Mouse (Mus musculus) CD4-positive, CD25-positive, alpha-beta regulatory T cell, adult 2 months (primary cell): Measurements from ENCODE around the gene Tmem200a.

Experiments
- DNase-seq: peaks from one replicate; pipeline ENCODE4 v3.0.0-alpha.2; 2012; ENCODE audit warnings: low read depth, low spot score

Tmem200a gene

GRCm38 (mm10) chr10:26078521-26079142 lies at the start of gene Tmem200a:
TSS of gene Tmem200a (minus strand) at chr10:26079052.
- peak; percentile 19 for DNase-seq

DNA sequence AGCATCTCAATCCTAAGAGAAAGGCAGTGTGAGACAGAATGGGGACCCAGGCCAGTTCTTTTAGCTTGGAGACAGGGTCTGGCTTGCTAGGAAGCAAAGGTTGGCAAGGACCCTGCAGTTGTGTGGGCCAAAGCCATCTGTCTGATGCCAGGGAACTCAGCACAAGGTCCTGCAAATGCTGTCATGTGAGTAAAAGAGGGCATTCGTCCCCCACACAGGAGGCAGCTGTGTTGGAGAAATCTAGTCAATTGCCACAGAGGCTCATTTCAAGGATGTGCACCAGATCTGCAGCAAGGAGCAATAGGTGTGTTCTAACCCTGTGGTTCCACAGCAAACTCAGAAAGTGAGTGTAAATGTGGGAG lies 41.0 kb upstream of the Tmem200a start:
- DNase-seq: no peak

DNA sequence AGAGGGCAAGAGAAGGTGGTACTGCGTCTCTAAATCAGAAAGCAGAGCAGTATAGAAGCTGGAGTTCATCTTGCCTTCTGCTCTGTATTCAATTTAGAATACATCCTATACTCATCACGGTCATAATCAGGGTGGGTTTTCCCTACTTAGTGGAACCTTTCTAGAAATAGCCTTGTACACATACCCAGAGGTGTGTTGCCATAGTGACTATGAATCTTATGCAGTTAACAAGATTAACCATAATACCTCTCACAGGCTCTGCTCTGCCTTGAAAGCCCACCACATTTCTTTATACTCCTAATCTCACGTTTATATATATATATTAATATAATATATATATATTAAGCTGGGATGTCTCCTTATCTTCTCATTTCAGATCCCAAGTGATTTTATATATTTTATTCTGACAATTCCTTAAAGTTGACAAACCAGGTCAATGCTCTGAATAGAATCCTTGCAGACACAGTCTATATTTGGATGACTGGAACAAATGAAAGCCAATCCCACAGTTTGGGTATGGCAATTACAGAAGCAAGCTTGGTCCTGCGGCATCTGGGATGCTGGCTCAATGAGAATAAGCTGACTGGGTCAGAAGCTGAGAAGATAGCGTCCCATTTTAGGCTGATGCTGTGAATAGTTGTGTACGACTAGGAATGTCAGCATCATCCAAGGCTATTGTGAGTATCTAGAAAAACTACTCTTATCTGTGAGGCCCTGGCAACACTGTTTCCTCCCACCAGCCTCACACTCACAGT lies 40.4 kb upstream of the Tmem200a start:
- DNase-seq: no peak

DNA sequence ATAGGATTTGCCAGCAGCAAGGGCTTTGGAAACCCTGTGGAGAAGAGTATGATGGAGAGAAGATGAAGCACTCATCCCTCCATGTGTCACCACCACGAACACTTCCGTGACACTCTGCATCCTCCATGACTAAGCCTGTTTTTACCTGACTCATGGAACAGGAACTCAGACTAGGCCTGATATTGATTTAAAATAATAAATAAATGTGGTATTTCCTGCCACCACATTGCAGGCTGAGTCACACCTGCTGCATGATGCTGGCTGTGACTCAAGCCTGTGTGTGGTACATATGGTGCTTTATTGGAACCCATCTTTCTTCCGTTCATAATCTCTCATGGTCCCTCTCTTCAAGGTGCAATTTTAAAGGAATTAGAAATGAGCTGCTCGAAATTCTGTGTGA lies 35.6 kb upstream of the Tmem200a start:
- DNase-seq: no peak

DNA sequence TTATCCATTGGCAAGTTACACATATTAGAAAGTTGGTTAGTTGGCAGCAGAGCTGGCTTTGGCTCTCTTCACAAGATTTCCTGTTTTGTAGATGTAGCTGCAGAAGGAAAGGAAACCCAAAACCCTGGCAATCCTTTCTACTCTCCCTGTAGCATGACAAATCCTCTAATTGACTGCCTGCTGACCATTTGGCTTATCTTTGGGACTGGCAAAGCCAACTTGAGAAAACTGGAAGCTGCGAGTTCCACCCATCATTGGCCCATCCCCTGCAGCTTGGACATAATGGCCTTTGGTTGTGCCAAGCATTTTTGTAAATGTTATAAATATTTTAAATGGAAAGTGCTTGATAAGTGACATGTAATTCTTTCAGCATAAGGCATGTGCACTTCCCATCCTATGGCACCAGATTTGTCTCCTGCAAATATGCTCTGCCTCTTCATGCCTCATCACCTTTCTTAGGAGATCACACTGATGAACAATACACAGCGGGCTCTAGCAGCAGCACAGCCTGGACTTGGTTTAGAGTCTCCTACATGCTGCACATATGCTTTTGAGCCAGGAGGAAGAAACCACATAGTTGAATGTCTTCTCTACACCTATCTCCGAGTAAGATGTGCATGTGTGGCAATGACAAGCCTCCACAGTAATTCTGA lies 24.6 kb upstream of the Tmem200a start:
- no peak for DNase-seq

DNA sequence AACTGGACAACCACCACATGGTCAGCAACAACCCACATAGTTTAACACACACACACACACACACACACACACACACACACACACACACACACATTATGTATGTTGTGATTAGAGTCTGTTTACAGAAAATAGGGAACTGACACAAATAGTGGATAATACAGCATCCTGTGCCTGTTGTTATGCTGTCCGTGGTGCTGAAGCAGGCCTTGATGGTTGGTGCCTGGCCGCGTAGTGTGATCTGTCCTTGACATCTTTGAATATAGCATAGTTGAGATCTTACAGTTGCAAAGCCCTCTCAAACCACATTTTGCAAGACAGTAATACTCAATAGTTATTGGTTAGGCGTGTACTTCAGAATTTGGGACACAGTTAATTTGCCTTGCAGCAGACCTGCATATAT lies 3.2 kb upstream of the Tmem200a start:
- DNase-seq: no peak

- DNase-seq: no peak
These were observed 826 bp upstream of the Tmem200a start for GRCm38 (mm10) chr10:26079678-26080077.

DNA sequence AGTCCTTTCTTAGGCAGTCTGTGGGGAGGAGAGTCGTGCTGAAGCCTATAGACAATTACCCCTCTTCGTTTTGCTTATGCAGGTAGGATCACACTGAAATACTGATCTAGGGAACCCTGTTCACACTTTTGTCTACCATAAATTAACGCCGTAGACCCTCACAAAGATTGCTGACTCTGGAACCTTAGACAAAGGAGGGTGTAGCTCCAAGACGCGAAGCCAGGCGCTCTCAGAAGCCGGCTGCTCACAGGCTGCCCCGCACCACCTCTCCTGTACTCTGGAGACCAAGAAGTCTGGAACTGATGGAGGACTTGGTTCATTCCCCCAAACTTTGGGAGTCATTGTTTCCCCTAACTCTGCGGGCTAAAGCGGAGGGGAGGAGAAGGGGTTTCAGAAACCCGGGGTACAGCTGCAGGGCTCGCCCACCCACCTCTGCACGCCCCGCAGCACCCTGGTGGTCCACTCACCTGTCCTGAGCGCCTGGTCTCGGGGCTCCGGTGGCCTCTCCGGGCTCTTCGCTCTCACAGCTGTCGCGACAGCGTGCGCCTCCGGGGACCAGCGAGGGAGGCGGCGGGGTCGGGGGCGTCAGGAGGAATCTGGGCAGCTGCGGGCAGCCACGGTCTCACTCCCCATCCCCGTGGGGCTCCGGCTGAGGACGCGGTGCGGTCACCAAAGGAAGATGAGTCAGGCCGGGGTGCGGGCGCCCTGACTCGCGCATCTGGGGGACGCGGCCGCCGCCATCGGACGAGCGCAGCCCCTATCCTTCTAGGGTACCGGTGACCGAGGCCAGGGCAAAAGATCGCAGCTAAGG lies 976 bp downstream of the Tmem200a start, which contains the start of gene Gm9767:
Gene Gm9767, plus strand, starts transcription at position 585 of the 811 bp plus-strand sequence.
- no peak for DNase-seq

GRCm38 (mm10) chr10:26076949-26077348 lies 1.9 kb downstream of the Tmem200a start:
- no peak for DNase-seq

- DNase-seq: no peak
These were observed 6.9 kb downstream of the Tmem200a start for GRCm38 (mm10) chr10:26071986-26072385.

DNA sequence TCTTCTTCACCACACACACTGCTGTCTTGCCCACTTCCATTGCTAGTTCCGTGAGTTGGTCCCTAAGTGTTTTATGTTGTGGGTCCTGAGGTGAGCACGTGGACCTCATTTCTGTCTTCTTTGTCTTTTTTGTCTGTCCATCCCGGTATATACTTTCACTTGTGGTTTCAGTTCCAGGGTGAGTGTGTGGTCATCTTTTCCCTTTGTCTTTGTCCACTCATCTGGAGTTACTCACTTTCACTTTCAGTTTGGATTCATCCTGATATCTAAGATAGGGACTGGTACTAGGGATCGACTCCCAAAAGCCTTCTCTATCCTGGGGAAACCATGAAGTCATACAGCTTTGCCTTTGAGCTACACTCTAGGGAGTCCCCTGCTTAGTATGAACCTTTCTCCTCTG lies 15.8 kb downstream of the Tmem200a start:
- DNase-seq: no peak

DNA sequence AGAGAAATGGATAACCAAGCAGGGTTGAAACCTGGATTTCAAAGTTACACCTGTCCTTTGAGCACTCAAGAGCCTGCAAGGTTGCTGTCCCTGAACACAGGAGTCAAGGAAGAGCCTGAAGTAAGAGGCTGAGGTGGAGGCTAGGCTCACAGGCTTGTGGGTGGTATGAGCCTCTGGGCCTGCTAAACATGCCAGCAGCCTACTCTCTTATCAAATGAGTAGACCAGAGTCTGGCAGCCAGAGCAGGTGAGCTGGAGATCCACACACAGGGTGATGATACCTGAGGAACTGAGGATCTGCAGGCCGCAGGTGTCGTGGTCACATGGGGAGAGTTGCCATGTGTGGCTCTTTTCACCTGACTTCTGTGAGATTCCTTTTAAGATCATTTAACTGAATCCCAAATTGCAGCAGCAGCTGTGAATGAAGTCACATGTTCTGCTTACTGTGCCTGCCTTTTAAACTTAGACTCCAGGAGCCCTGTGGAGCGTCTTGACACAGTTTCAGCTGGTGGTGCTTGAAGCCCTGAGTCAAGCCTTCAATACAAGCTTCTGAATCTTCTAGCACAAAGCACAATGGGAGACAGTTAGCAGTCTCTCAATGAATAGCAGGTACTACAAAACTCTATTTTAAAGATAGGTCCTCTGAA lies 19.1 kb downstream of the Tmem200a start:
- DNase-seq: no peak

DNA sequence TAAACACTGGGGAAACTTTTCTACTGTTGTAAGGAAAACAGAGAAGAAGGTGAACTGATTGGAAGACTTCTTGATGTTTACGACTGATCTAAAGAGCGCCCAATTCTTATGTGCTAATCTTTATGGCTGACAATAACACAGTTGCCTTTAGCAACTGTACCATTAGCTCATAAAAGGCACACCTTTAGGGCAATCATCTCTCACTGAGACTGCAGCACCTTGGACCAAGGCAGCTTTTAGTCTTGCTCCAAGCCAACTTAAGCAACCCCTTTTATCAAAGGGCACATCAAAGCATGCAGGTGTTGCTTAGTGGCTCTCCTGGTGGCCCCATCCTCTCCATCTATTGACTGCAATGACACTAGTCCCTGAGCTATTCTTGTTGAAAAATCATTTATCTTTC lies 27.7 kb downstream of the Tmem200a start:
- no peak for DNase-seq

DNA sequence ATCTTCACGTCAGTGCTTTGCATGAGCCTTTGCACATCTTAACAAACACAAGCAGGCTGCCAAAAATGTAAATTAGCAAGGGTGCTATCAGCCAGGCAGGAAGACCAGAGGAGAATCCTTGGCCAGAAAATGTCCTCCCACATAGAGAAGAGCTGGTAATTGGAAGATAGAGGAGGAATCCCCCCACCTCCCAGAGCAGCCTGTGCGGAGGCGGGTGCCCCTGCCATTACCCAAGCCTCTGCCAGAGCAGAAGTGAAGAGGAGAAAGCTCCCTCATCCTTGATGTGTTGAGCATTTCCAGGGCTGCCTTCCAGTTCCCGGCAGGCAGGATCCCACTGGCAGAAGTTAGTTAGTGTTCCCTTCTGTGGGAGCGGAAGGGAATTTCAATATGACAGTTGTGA lies 43.9 kb downstream of the Tmem200a start:
- DNase-seq: no peak

DNA sequence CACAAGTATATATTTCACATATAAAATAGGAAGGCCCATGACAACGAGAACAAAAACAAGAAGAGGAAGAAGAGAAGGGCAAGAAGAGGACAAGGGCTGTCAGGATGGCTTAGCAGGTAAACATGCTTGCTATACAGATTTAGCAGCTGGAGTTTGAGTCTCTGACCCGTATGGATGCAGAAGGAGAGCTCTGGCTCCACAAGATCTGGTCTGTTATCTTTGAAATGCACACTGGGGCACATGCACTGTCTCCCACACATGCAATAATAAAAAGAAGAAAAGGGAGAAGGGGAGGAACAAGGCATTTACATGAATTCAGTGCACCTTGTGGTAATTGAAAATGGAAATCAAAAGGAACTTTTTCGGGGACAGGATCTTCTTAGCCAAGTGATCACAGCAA lies 60.1 kb downstream of the Tmem200a start:
- no peak for DNase-seq

- DNase-seq: no peak
These were observed 64.6 kb downstream of the Tmem200a start for GRCm38 (mm10) chr10:26014298-26014697.

GRCm38 (mm10) chr10:26008948-26009347 lies 69.9 kb downstream of the Tmem200a start:
- DNase-seq: no peak

DNA sequence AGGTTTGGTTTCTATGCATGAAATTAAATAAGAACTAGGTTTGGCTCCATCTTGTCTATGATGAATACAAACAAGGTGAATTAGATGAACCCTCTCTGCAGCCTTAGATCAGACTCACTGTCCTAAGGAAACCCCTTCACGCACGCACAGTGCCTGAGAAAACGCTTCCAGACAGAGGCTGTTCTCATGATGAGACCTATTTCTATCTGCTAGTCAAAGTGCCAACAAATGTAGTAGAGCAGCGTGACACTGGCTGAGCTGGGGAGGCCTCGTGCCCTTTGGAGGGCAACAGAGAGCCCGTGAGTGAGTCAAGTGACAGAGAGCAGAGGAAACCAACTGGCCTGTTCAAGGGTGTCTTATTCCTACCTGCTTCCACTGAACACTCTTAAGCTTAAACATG lies 73.4 kb downstream of the Tmem200a start:
- no peak for DNase-seq

DNA sequence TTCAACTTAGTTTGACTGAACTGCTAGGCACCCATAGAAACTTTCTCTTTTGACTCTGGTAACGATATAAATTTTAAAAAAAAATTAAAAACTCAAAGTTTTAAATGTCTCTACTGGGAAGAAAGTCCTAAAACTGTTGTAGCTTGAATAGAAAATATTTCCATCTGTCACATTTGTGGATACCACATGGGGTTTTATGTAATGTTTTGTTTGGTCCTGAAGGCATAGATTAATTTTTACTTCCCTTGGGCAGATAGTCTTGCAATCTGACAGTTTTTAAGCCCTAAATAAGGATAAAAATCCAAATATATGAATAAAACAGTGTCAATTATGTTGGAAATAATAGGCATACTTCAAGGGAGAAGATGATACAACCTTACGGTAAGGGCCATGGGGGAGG lies 78.0 kb downstream of the Tmem200a start:
- DNase-seq: no peak

DNA sequence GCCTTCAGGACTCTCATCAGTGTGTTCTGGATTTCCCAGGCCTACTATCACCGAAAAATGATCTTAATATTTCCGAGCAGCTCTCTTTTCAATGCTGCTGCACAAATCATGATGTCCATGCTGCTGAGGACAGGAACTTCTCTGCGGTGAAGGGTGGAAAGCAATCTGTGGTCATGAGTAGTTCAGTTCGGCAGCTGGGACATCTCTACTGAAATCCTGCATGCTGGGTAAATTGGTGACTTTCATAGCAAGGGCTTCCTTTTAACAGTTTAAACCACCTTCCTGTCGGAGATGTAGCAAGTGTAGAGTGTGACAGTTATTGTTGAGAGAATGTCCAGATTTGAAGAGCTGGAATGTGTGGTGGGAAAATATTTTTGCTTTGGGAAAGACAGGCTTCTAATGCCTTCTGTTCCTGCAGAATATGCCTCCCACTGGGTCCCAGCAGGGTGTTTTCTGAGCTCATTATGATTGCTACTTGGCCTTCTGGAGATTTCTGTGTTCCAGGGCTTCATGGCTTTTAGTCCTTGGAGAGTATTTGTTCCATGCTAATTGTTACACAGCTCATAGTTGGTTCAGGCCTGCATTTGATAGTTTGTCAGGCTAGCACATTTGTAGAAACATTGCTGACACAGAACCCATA lies 79.4 kb downstream of the Tmem200a start:
- no peak for DNase-seq

GRCm38 (mm10) chr10:25984056-25984455 lies 94.8 kb downstream of the Tmem200a start:
- DNase-seq: no peak
